Mouse (Mus musculus) thymus, adult 2 months (tissue): ENCODE results near the gene Rabac1. TPM values are rescaled to one million over a fixed set of nuclear protein-coding genes. Genes with fewer than 3 reads are reported as not detected.

Experiments
- DNase-seq: peaks from one replicate; pipeline ENCODE4 v3.0.0; 2021
- H3K27ac ChIP-seq: fragments of 200-500 bp; 2 replicates; pipeline ENCODE4 v1.5.1; 2012; ENCODE audit warnings: low read length, control low read depth; ENCODE audit not compliant: control insufficient read depth, insufficient read depth
- H3K27me3 ChIP-seq: fragments of 200-500 bp; 2 replicates; pipeline ENCODE4 v1.6.1; 2012; ENCODE audit warnings: mild to moderate bottlenecking, low read length, moderate library complexity, mixed read lengths; ENCODE audit not compliant: control insufficient read depth, insufficient read depth
- H3K36me3 ChIP-seq: fragments of 200-500 bp; 2 replicates; pipeline ENCODE4 v1.6.1; 2012; ENCODE audit warnings: mild to moderate bottlenecking, low read length, moderate library complexity; ENCODE audit not compliant: control insufficient read depth, insufficient read depth
- H3K4me1 ChIP-seq: fragments of 200-500 bp; replicated peaks from 2 replicates; pipeline ENCODE4 v1.6.1; 2012; ENCODE audit warnings: low read length; ENCODE audit not compliant: control insufficient read depth, insufficient read depth
- H3K4me3 ChIP-seq: fragments of 200-500 bp; 2 replicates; pipeline ENCODE4 v1.5.1; 2012; ENCODE audit warnings: mild to moderate bottlenecking, low read length, control low read depth, moderate library complexity; ENCODE audit not compliant: control insufficient read depth, insufficient read depth
- CTCF ChIP-seq: fragments of 200-500 bp; IDR thresholded peaks from 2 replicates; pipeline ENCODE4 v1.5.1; 2012; ENCODE audit warnings: mild to moderate bottlenecking, control low read depth, low read length, moderate library complexity, borderline replicate concordance; ENCODE audit not compliant: control insufficient read depth, poor library complexity, insufficient read depth; ENCODE audit errors: extremely low read depth
- POLR2A ChIP-seq: fragments of 200-500 bp; IDR thresholded peaks from 2 replicates; pipeline ENCODE4 v1.6.1; 2012; ENCODE audit warnings: mild to moderate bottlenecking, low read length, control low read depth, moderate library complexity; ENCODE audit not compliant: control insufficient read depth, poor library complexity, insufficient read depth; ENCODE audit errors: extremely low read depth
- WGBS: fragments of 180-500 bp; shearing (Covaris S2); methylation state at CpG from one replicate; pipeline ENCODE4 v1.1.7; 2018; 5-methylcytosine and 5-hydroxymethylcytosine counted together
- polyA plus RNA-seq: library from polyadenylated mRNA; depleted of rRNA; stranded (reverse); fragments of >200 nt; gene quantifications from 2 replicates; pipeline ENCODE4 v1.2.3, GENCODE M21; 2012; rRNA removed

The Rabac1 gene
- polyA plus RNA-seq: 433 and 569 TPM in 2 replicates

DNA sequence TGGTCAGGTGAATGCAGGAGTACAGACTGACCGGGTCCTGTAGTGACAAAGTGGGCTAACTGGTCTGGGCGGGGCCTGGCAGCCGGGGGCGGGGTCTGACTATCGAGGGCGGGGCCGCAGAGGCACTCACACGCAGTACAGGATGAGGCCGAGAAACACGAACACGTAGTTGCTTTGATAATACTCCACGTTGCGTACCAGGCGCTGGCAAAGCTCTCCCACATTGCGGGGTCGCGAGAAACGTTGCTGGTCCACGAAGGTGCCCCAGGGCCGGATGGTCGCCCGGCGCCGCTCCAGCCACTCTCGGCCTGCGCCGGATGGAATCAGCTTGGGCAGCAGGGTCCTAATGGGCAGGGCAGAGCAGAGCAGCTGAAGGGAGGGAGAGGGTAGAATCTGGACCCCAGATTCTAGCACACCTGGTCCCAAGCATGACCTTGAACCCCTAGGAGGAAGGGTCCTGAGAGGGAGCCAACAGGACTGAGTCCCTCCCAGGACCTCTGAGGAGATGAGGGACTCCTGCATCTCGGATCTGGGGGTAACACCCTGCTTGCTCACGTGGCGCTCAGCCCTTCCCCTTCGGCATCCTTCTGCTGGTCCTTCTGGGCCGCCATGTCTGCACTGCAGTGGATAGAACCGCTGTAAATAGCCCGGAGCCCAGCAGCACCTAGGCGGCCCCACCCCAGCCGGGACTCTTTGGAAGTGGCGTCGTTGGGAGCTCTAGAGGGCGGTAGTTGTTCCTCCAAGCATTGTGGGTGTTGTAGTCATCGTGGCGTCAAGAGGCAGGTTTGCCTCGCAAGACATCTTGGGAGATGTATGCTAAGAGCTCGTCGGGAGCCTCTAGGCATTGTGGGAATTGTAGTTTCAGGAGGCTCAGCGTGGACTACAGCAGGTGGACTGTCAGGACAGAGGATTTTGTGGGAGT, at the start of gene Rabac1:
Rabac1 (minus strand) TSS at position 783 of the 922 bp plus-strand sequence.
- Histone ChIP-seq H3K36me3 (no peaks in the 10 kb centered on the region), H3K4me3 (peak within 1 kb of the TSS; percentile 73), H3K4me1 (peaks cover 10% of the 10 kb centered on the region), H3K27me3 (no peaks in the 10 kb centered on the region), H3K27ac (peak within 1 kb of the TSS; percentile 53)
- TF ChIP-seq POLR2A (peak; percentile 64; the same call in 1 of the 2 replicates), CTCF (0 out of 2 replicates have a peak, but pooled peaks have one; percentile 15)
- peak; percentile 89 for DNase-seq
- WGBS: under 1% methylated on average over 45 of the region's 45 CpGs

- TF ChIP-seq POLR2A (no peak), CTCF (no peak)
- Histone ChIP-seq H3K36me3 (no peaks in the 10 kb centered on the region), H3K4me1 (peaks cover 8% of the 10 kb centered on the region), H3K27ac (no peak overlapping the region), H3K4me3 (no peak overlapping the region), H3K27me3 (peaks cover 3% of the 10 kb centered on the region; the same call in 1 of the 2 replicates)
- no peak for DNase-seq
- 94% methylated on average over 7 of the region's 7 CpGs for WGBS
These were observed 39.0 kb upstream of the Rabac1 start for GRCm38 (mm10) chr7:25011592-25011991.

DNA sequence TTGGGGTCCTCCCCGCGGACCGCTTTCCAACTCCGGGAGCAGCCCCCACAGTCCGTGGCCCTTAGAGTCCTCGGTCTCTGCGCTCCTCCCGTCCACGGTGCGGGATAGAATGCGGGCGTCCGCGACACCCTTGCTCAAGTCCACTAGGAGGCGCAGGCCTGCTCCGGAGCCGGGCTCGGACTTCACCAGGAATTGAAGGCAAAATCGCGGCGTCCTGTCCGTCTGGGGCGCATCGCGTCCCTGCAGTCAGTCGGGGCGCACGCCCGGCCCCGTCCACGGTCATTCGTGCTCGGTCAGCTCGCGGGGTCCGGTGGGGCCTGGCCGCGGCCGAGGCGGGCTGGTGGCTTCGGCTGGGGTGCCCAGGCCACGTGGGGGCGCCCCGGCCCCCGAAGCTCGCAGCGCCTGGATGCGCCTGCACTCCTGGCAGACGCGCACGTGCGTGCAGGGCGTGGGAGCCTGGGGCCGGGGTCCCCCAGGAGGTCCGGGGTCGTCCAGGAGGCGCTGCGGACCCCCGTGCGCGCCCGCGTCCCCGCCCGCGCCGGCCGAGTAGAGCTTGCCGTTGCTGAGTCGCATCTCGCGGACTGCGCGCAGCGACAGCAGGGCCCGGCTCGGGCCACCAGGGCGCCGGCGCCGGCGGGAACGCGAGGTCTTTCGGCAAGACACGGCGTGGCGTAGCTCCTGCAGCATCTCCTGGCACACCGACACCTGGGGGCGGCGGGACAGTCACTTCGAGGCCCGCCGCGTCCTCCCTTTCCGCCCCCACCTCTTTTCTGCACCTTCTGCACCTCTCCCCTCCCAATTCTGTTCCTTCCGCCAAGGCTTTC, 37.7 kb upstream of the Rabac1 start:
- Histone ChIP-seq H3K4me3 (peak overlapping the region; percentile 20), H3K4me1 (peaks cover 16% of the 10 kb centered on the region), H3K27me3 (peaks cover 11% of the 10 kb centered on the region; the same call in 1 of the 2 replicates), H3K36me3 (no peaks in the 10 kb centered on the region), H3K27ac (no peak overlapping the region)
- TF ChIP-seq CTCF: peak; percentile 77; the same call in 1 of the 2 replicates
- TF ChIP-seq POLR2A: no peak
- DNase-seq: peak; percentile 19
- 5% methylated on average over 96 of the region's 97 CpGs for WGBS

DNA sequence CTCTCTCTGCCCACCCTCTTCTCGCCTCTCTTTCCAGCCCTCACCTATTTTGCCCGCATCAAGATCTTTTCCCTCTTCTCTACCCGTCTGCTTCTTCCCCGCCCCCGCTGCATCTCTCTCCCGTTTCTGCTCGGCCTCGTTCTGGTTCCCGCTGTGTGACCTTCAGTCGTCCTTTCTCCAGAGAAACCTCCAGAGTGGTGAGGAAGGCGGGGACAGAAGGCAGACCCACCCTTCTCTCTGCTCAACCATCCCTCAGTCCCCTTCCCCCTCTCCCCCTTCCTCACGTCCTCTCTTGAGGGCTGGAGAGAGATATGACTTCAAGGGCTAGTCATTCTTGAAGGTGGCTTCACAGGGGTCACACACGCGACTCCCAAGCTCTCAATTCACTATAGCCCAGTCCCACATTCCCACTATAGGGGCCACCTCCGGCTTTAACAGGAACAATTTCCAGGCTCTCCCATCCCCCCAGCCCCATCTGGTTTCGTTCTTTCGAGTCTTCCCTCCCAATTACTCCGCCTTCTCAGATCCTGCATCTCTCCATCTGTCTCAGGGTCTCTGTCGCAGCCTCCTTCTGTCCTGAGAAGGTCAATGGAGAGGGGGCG, 36.6 kb upstream of the Rabac1 start:
- no peak for TF ChIP-seq CTCF
- TF ChIP-seq POLR2A: no peak
- H3K36me3 ChIP-seq: no peaks in the 10 kb centered on the region
- H3K27ac ChIP-seq: no peak overlapping the region
- no peak for DNase-seq
- peaks cover 11% of the 10 kb centered on the region; the same call in 1 of the 2 replicates for H3K27me3 ChIP-seq
- WGBS: 30% methylated on average over 20 of the region's 20 CpGs
- peaks cover 18% of the 10 kb centered on the region for H3K4me1 ChIP-seq
- no peak overlapping the region for H3K4me3 ChIP-seq

GRCm38 (mm10) chr7:25008635-25009034, 36.1 kb upstream of the Rabac1 start:
- no peak for TF ChIP-seq CTCF
- no peak for TF ChIP-seq POLR2A
- Histone ChIP-seq H3K27me3 (peaks cover 11% of the 10 kb centered on the region; the same call in 1 of the 2 replicates), H3K4me3 (no peak overlapping the region), H3K4me1 (peaks cover 18% of the 10 kb centered on the region), H3K36me3 (no peaks in the 10 kb centered on the region), H3K27ac (no peak overlapping the region)
- WGBS: 3% methylated on average over 17 of the region's 17 CpGs
- peak; percentile 72 for DNase-seq
